Mouse (Mus musculus) stomach, embryonic 14.5 days (tissue): ENCODE measurements around the gene Eml2. TPM values are rescaled to one million over a fixed set of nuclear protein-coding genes. Genes with fewer than 3 reads are reported as not detected.
A peak's percentile ranks its signal among the peaks of the same experiment; 100 is the strongest.

Source experiments
- ATAC-seq: fragments of 200-750 bp; cut with Nextera tagmentation; 2 replicates; pipeline ENCODE4 v1.8.0; 2017; ENCODE audit warnings: low read depth, moderate TSS enrichment; ENCODE audit not compliant: insufficient number of reproducible peaks, insufficient read depth, low FRiP score
- H3K27ac ChIP-seq: fragments of 300-500 bp; sonication (generic); 2 replicates; pipeline ENCODE4 v1.5.1; 2014; ENCODE audit warnings: mild to moderate bottlenecking, low read length, moderate library complexity, mixed read lengths
- H3K27me3 ChIP-seq: fragments of 300-500 bp; sonication (generic); 2 replicates; pipeline ENCODE4 v1.6.1; 2014; ENCODE audit warnings: low read length, control low read depth, mixed read lengths; ENCODE audit not compliant: control insufficient read depth, insufficient read depth
- H3K36me3 ChIP-seq: fragments of 300-500 bp; sonication (generic); 2 replicates; pipeline ENCODE4 v1.6.1; 2014; ENCODE audit warnings: mild to moderate bottlenecking, control low read depth, low read length, moderate library complexity, mixed read lengths; ENCODE audit not compliant: control insufficient read depth, insufficient read depth
- H3K4me1 ChIP-seq: fragments of 300-500 bp; sonication (generic); 2 replicates; pipeline ENCODE4 v1.6.1; 2014; ENCODE audit warnings: low read length, control low read depth, mixed read lengths; ENCODE audit not compliant: control insufficient read depth, insufficient read depth
- H3K4me2 ChIP-seq: fragments of 300-500 bp; sonication (generic); replicated peaks from 2 replicates; pipeline ENCODE4 v1.6.1; 2014; ENCODE audit warnings: low read depth, low read length, control low read depth
- H3K4me3 ChIP-seq: fragments of 300-500 bp; sonication (generic); 2 replicates; pipeline ENCODE4 v1.5.1; 2014; ENCODE audit warnings: low read depth, low read length, control low read depth
- H3K9ac ChIP-seq: fragments of 300-500 bp; sonication (generic); replicated peaks from 2 replicates; pipeline ENCODE4 v1.6.1; 2014; ENCODE audit warnings: low read depth, mild to moderate bottlenecking, control low read depth, low read length, moderate library complexity, mixed read lengths
- H3K9me3 ChIP-seq: fragments of 300-500 bp; sonication (generic); 2 replicates; pipeline ENCODE4 v1.6.1; 2016; ENCODE audit warnings: low read depth, low read length, control low read depth; ENCODE audit not compliant: control insufficient read depth
- WGBS: fragments of 180-500 bp; shearing (Covaris S2); extraction: QIAGEN DNeasy Blood & Tissue Kit; methylation state at CpG from one replicate; pipeline ENCODE4 v1.1.7; 2014; 5-methylcytosine and 5-hydroxymethylcytosine counted together
- polyA plus RNA-seq: library from polyadenylated mRNA; unstranded; fragments of >200 nt; fragmentation: Nextera tagmentation; extraction: Ambion mirVana; gene quantifications from 2 replicates; pipeline ENCODE4 v1.2.1, GENCODE M21; 2014

Eml2 gene
- polyA plus RNA-seq, 1 experiment from 2014 or later, result 4.8 TPM

DNA sequence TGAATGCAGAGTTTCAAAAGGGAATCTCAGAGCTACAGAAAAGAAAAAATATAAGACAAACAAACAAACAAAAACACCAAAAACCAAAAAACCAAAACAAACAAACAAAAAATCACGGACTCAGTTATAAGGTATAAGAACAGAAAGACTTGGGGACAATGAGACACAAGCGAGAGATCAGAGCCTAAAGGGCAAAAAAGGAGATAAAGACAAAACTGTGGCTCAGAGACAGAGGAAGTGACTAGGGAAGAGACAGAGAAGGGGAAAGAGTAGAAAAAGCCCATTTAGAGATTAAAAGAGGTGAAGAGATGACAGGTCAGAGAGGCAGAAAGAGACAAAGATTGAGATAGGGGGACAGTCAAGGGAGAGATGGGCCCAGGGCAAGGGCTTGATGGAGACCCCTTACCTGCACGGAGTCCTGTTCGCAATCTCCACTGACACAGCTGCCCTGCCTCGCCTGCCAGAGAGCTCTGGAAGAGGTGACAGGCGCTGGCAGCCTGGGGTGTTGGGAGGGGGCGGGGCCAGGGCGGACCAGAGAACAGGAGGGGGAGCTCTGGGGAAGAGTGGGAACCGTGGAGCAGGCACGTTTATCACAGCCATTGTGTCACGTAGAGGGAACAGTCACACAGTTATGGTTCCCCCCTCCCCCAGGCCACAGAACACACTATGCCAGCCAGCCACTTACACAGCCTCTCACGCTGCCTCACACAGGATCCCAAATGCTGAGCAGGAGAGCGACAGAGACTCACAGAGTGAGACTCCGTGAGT is 10.4 kb upstream of the Eml2 start, which contains the start of gene Gipr:
Gene Gipr, minus strand, starts transcription at position 472 of the 768 bp plus-strand sequence.
- no peaks in the 10 kb centered on the region for H3K36me3 ChIP-seq
- no peak within 1 kb of the TSS for H3K9ac ChIP-seq
- WGBS, result 9% methylated on average over 14 of the region's 14 CpGs
- ATAC-seq, result peak; percentile 20; the same call in 1 of the 2 replicates
- peak within 1 kb of the TSS; percentile 25; the same call in 1 of the 2 replicates for H3K4me2 ChIP-seq
- H3K9me3 ChIP-seq, result no peaks in the 10 kb centered on the region
- H3K4me1 ChIP-seq, result peaks cover 22% of the 10 kb centered on the region
- no peak within 1 kb of the TSS for H3K27ac ChIP-seq
- no peak within 1 kb of the TSS for H3K4me3 ChIP-seq
- H3K27me3 ChIP-seq, result no peaks in the 10 kb centered on the region

DNA sequence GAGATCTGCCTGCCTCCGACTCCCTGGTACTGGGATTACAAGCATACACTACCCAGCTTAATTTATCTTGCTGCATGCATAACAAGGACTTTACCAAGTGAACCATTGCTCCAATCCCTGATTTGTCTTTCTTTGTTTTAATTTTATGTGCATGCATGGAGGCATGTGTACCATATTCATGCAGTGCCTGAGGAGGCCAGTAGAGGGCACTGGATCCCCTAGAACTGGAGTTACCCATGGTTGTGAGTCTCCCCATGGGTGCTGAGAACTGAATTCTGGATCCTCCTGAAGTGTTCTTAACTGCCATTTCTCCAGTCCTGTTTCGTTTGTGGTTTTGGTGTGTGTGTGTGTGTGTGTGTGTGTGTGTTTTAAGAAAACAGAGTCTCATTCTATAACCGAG is 9.2 kb upstream of the Eml2 start:
- Histone ChIP-seq H3K4me3 (no peak overlapping the region), H3K9me3 (no peaks in the 10 kb centered on the region), H3K9ac (no peak overlapping the region), H3K27me3 (no peaks in the 10 kb centered on the region), H3K36me3 (no peaks in the 10 kb centered on the region), H3K27ac (no peak overlapping the region), H3K4me2 (no peak overlapping the region), H3K4me1 (peaks cover 22% of the 10 kb centered on the region)
- 87% methylated on average over 3 of the region's 3 CpGs for WGBS
- ATAC-seq, result no peak

DNA sequence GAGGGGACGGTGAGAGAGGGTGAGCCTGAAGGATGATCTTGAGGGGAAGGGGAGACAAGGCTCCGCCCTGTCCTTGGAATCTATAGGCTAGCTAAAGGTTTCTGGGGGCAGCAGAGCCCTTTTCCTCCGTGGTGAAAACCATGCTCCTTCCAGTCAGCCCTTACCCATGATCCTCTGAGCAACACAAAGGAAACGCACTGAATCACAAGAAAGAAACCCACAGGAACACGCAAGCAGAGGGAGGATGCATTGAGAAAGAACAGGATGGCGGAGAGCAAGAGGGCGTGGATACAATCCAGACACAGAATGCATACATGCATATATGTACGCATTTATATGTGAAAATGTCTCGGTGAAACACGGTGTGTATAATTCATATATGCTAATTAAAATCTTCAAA is 6.7 kb upstream of the Eml2 start:
- H3K4me3 ChIP-seq, result no peak overlapping the region
- peaks cover 21% of the 10 kb centered on the region for H3K4me1 ChIP-seq
- ATAC-seq, result no peak
- 58% methylated on average over 10 of the region's 10 CpGs for WGBS
- H3K4me2 ChIP-seq, result no peak overlapping the region
- no peaks in the 10 kb centered on the region for H3K36me3 ChIP-seq
- H3K27me3 ChIP-seq, result no peaks in the 10 kb centered on the region
- H3K27ac ChIP-seq, result no peak overlapping the region; the same call in 1 of the 2 replicates
- no peak overlapping the region for H3K9ac ChIP-seq
- no peaks in the 10 kb centered on the region for H3K9me3 ChIP-seq

DNA sequence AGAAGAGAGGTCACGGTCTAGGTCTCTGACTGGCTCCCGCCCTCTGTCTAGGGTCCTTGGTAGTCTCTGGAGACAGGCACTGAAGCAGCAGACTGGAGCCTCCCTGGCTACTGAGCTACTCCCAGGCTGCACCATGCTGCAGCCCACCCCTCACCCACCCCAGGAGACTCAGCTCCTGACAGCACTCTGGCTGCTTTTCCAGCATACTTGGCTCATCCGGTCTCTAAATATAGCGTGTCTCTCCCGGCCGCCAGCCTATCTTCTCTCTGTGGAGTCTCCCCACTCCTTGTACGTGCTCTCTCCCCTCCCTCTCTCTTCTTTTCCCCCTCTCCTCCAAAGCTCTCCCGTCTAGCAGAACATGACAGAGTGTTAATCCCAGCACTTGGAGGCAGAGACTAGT is 6.1 kb upstream of the Eml2 start:
- H3K9ac ChIP-seq, result no peak overlapping the region
- H3K4me2 ChIP-seq, result no peak overlapping the region
- 40% methylated on average over 8 of the region's 8 CpGs for WGBS
- H3K36me3 ChIP-seq, result no peaks in the 10 kb centered on the region
- no peaks in the 10 kb centered on the region for H3K27me3 ChIP-seq
- peak; percentile 53; the same call in 1 of the 2 replicates for ATAC-seq
- no peaks in the 10 kb centered on the region for H3K9me3 ChIP-seq
- H3K27ac ChIP-seq, result peak overlapping the region; percentile 67; the same call in 1 of the 2 replicates
- peaks cover 15% of the 10 kb centered on the region; the same call in 1 of the 2 replicates for H3K4me1 ChIP-seq
- no peak overlapping the region for H3K4me3 ChIP-seq

DNA sequence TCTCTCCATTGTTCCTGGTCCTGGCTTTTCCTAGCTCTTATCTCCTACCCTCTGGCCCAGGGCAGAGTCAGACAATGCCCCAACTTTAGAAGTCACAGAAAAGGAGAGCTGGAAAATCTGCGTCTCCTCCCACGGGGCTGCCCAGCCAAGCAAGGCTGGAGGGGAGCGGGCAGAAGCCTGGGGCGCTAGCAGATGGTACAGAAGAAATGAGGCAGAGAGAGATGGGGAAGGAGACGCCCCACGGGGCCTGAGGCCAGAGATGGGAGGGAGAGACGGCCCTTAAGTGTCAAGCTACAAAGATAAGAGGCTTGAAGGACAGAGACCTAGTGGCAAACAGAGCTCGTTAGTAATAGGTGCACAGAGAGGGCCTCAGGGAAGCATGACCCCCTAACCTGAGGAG is 4.4 kb upstream of the Eml2 start:
- Histone ChIP-seq H3K27ac (no peak overlapping the region), H3K9ac (no peak overlapping the region)
- ATAC-seq, result no peak

DNA sequence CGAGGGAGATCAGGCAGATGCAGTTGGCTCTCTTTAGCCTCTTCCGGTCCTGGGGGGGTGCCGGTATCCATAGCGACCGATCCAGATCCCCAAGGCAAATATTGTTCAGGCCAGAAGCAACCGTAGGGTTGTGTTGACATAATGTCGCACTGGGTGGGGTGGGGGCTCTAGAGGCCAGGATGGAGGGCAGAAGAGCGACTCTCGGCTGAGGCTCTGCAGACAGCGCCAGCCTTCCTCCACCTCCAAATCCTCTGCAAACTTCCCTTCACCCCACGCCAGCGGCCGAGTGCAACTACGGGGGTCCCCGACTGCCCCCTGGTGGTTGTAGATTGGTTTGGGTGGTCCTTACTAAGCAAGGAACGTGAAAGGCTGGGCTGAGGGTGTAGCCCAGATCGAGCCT is 3.3 kb upstream of the Eml2 start:
- Histone ChIP-seq H3K36me3 (no peaks in the 10 kb centered on the region), H3K27ac (no peak overlapping the region), H3K9me3 (no peaks in the 10 kb centered on the region), H3K4me1 (peaks cover 12% of the 10 kb centered on the region; the same call in 1 of the 2 replicates), H3K4me3 (peak overlapping the region; percentile 11; the same call in 1 of the 2 replicates), H3K27me3 (peaks cover 17% of the 10 kb centered on the region), H3K9ac (no peak overlapping the region), H3K4me2 (peak overlapping the region; percentile 33)
- peak; percentile 54 for ATAC-seq
- WGBS, result 2% methylated on average over 17 of the region's 17 CpGs

More for the DNA sequence above, 4.4 kb upstream of the Eml2 start:
- Histone ChIP-seq H3K4me2 (no peak overlapping the region), H3K9me3 (no peaks in the 10 kb centered on the region), H3K4me3 (no peak overlapping the region), H3K27me3 (peaks cover 9% of the 10 kb centered on the region), H3K36me3 (no peaks in the 10 kb centered on the region), H3K4me1 (peaks cover 12% of the 10 kb centered on the region; the same call in 1 of the 2 replicates)
- 50% methylated on average over 8 of the region's 8 CpGs for WGBS

DNA sequence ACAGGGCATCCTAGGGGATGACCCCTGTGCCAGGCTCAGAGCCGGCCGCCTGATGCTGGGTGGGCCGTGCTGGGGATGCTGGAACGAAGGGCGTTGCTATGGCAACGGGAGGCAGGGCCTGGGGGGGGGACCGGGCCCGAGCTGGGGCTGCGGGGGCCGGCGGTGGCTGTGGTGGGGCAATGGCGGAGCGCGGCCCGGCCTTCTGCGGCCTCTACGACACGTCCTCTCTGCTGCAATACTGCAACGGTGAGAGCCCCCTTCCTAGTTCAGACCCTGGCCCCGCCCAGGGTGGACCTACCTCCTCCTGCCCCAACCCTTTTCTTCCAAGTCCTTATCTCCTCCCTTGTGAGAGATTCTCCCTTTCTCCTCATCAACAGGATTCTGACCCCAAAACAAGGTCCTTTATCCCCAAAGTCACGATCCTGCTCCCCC is 311 bp downstream of the Eml2 start:
- peaks cover 37% of the 10 kb centered on the region for H3K27me3 ChIP-seq
- H3K4me1 ChIP-seq, result peaks cover 14% of the 10 kb centered on the region; the same call in 1 of the 2 replicates
- no peaks in the 10 kb centered on the region for H3K36me3 ChIP-seq
- 6% methylated on average over 19 of the region's 21 CpGs for WGBS
- no peak overlapping the region for H3K9ac ChIP-seq
- 0 out of 2 replicates have a peak, but pooled peaks cover 4% of the 10 kb centered on the region for H3K9me3 ChIP-seq
- H3K4me2 ChIP-seq, result peak overlapping the region; percentile 23
- no peak overlapping the region for H3K27ac ChIP-seq
- no peak for ATAC-seq
- peak overlapping the region; percentile 16 for H3K4me3 ChIP-seq

DNA sequence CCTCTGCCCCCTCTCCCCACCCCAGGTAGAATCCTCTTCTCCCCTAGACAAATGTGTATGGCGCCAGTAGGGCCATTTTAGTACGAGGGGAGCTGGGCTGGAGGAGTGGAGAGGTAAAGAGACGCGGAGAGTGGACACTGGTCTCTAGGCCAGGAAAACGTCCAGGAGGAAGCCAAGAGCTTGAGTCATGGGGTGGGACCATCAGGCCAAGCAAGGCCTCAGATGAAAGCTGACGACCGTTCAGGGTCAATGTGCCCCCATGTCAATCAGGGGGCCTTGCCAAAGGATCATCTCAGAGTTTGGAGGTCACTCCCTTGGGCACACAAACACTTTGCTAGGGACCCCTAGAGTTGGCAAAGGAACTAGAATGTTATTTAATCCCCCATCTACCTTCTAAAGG is 995 bp downstream of the Eml2 start:
- Histone ChIP-seq H3K27me3 (peaks cover 37% of the 10 kb centered on the region), H3K4me3 (no peak overlapping the region), H3K27ac (no peak overlapping the region), H3K4me2 (no peak overlapping the region), H3K9ac (no peak overlapping the region), H3K9me3 (0 out of 2 replicates have a peak, but pooled peaks cover 4% of the 10 kb centered on the region), H3K36me3 (no peaks in the 10 kb centered on the region), H3K4me1 (peaks cover 17% of the 10 kb centered on the region; the same call in 1 of the 2 replicates)
- no peak for ATAC-seq
- 73% methylated on average over 7 of the region's 7 CpGs for WGBS
